Comparison of ENCODE assay signal across 8 mouse cellular contexts in genomic region chr14:57524671-57525387, GRCm38 (mm10). TPM values are rescaled to one million over a fixed set of nuclear protein-coding genes. Genes with fewer than 3 reads are reported as not detected.
DNase-seq lines count a peak whose midpoint lies in the region; ATAC-seq and TF ChIP-seq lines count a peak whose summit lies in the region.

Il17d (plus strand) TSS chr14:57524777.

- POLR2A ChIA-PET in Patski (lab: Charles Lee), result no interaction called here

- H3K4me3 ChIP-seq in gastrocnemius, adult 2 months, result peak within 1 kb of the TSS; percentile 73
- H3K4me3 ChIP-seq in embryonic facial prominence, embryonic 11.5 days (ENCODE audit: low read depth, low read length), result peak within 1 kb of the TSS; percentile 72
- peak within 1 kb of the TSS; percentile 83 for H3K4me3 ChIP-seq in heart, postnatal 0 days (ENCODE audit: low read depth, low read length)
- peak within 1 kb of the TSS; percentile 84 for H3K4me3 ChIP-seq in midbrain, embryonic 10.5 days

- intact Hi-C loops in gastrocnemius, adult 2 months (cut with DNase I), result no loop called here
- intact Hi-C loops in left cerebral cortex, postnatal 10 days (cut with DNase I), result no loop called here

- DNase-seq in gastrocnemius, adult 2 months, result peak; percentile 57
- DNase-seq in gastrocnemius, adult 8-10 months (ENCODE audit: low spot score in 2 of 2), result no peak
- no peak for DNase-seq in Patski (ENCODE audit: low read depth, low spot score)
- peak; percentile 31 for DNase-seq in embryonic facial prominence, embryonic 11.5 days (ENCODE audit: low spot score)
- no peak for DNase-seq in heart, postnatal 0 days (ENCODE audit: low spot score)
- DNase-seq in left cerebral cortex, postnatal 10 days (ENCODE audit: extremely low spot score in 1 of 2, low spot score in 2 of 2), result peak in 1 of 2 experiments; percentile 65
- peak; percentile 67 for DNase-seq in midbrain, embryonic 10.5 days (ENCODE audit: low spot score)
- peak; percentile 42 for DNase-seq in thymus, postnatal 4 days

- CTCF ChIA-PET in Patski (lab: Charles Lee), result no interaction called here

- ATAC-seq in Patski, result peak; percentile 28
- ATAC-seq in embryonic facial prominence, embryonic 11.5 days (replicated peaks; ENCODE audit: insufficient number of reproducible peaks, low FRiP score, low TSS enrichment, low read depth), result peak; percentile 49
- peak; percentile 43; the same call in 1 of the 2 replicates for ATAC-seq in heart, postnatal 0 days (ENCODE audit: insufficient read depth, low read depth)

- H3K9me3 ChIP-seq in embryonic facial prominence, embryonic 11.5 days (replicated peaks; ENCODE audit: control insufficient read depth, low read length), result no peaks in the 10 kb centered on the region
- no peaks in the 10 kb centered on the region for H3K9me3 ChIP-seq in heart, postnatal 0 days (replicated peaks; ENCODE audit: control insufficient read depth, low read length)
- no peaks in the 10 kb centered on the region for H3K9me3 ChIP-seq in midbrain, embryonic 10.5 days (replicated peaks)

- peak within 1 kb of the TSS; percentile 95 for H3K4me2 ChIP-seq in embryonic facial prominence, embryonic 11.5 days (ENCODE audit: low read depth, low read length)
- peak within 1 kb of the TSS; percentile 99 for H3K4me2 ChIP-seq in heart, postnatal 0 days (ENCODE audit: low read depth, low read length)

- H3K27me3 ChIP-seq in Patski, result peaks cover 8% of the 10 kb centered on the region
- peaks cover 12% of the 10 kb centered on the region for H3K27me3 ChIP-seq in embryonic facial prominence, embryonic 11.5 days (ENCODE audit: control insufficient read depth, insufficient read depth, low read length)
- peaks cover 23% of the 10 kb centered on the region for H3K27me3 ChIP-seq in heart, postnatal 0 days (ENCODE audit: control insufficient read depth, insufficient read depth, low read length)
- peaks cover 67% of the 10 kb centered on the region for H3K27me3 ChIP-seq in midbrain, embryonic 10.5 days (ENCODE audit: low read depth, poor library complexity, severe bottlenecking)

- H3K27ac ChIP-seq in gastrocnemius, adult 2 months, result peak within 1 kb of the TSS; percentile 48
- H3K27ac ChIP-seq in embryonic facial prominence, embryonic 11.5 days (replicated peaks; ENCODE audit: low read depth, low read length), result no peak within 1 kb of the TSS
- 0 out of 2 replicates have a peak within 1 kb of the TSS, but pooled peaks have one; percentile 18 for H3K27ac ChIP-seq in heart, postnatal 0 days (ENCODE audit: low read depth)
- peak within 1 kb of the TSS; percentile 81 for H3K27ac ChIP-seq in midbrain, embryonic 10.5 days (replicated peaks)

- in situ Hi-C loops in Patski (cut with MboI; ENCODE audit: low pct_unique_long_range_greater_than_20kb), result loop anchor here (5.0 kb wide), 1 partner anchor 82 kb away; no protein-coding TSS in a partner anchor

- WGBS in embryonic facial prominence, embryonic 11.5 days, result under 1% methylated on average over 45 of the region's 104 CpGs
- under 1% methylated on average over 79 of the region's 104 CpGs for WGBS in heart, postnatal 0 days
- WGBS in midbrain, embryonic 10.5 days, result 5% methylated on average over 104 of the region's 104 CpGs

- TF ChIP-seq EP300 in heart, postnatal 0 days (IDR thresholded peaks at IDR 0.05; ENCODE audit: low read depth), result no peak

- TF ChIP-seq CTCF in gastrocnemius, adult 2 months (IDR thresholded peaks at IDR 0.05), result no peak
- no peak for TF ChIP-seq CTCF in Patski (IDR thresholded peaks at IDR 0.05)
- TF ChIP-seq CTCF in heart, postnatal 0 days (IDR thresholded peaks at IDR 0.05; ENCODE audit: low read depth), result no peak

- no peaks in the 10 kb centered on the region for H3K36me3 ChIP-seq in embryonic facial prominence, embryonic 11.5 days (replicated peaks; ENCODE audit: control insufficient read depth, insufficient read depth, low read depth, low read length)
- H3K36me3 ChIP-seq in heart, postnatal 0 days (replicated peaks; ENCODE audit: control insufficient read depth, insufficient read depth, low read length), result no peaks in the 10 kb centered on the region
- no peaks in the 10 kb centered on the region for H3K36me3 ChIP-seq in midbrain, embryonic 10.5 days

- peak within 1 kb of the TSS; percentile 58 for H3K9ac ChIP-seq in embryonic facial prominence, embryonic 11.5 days (replicated peaks; ENCODE audit: low read length)
- H3K9ac ChIP-seq in heart, postnatal 0 days (replicated peaks; ENCODE audit: low read depth, low read length), result peak within 1 kb of the TSS; percentile 77

- H3K4me1 ChIP-seq in embryonic facial prominence, embryonic 11.5 days (ENCODE audit: control insufficient read depth, insufficient read depth, low read length), result no peaks in the 10 kb centered on the region
- H3K4me1 ChIP-seq in heart, postnatal 0 days (ENCODE audit: control insufficient read depth, insufficient read depth), result peaks cover 11% of the 10 kb centered on the region
- H3K4me1 ChIP-seq in midbrain, embryonic 10.5 days, result peaks cover 30% of the 10 kb centered on the region

RNA-seq across cellular contexts. Expression of gene Il17d, which starts in this region (rescaled TPM):
- 1 to 10 TPM in 1 of 2 experiments, under 1 TPM in 1; 0.64 to 1.4 TPM for total RNA-seq in gastrocnemius, adult 2 months (2021)
- total RNA-seq in gastrocnemius, adult 8-10 months (2022), result 1 to 10 TPM in 2 of 4 experiments, under 1 TPM in 2; 0.77 to 1.6 (median 1.1) TPM
- 1.1 TPM for polyA plus RNA-seq in Patski (2021)
- polyA plus RNA-seq in embryonic facial prominence, embryonic 11.5 days (2014; fragmentation: Nextera tagmentation; extraction: Ambion mirVana), result 0.60 and 1.6 TPM in 2 replicates
- 5.3 and 8.2 TPM in 2 replicates for total RNA-seq in heart, postnatal 0 days (2014; rRNA removed; ENCODE audit: low replicate concordance)
- 3.0 and 3.5 TPM in 2 replicates for polyA plus RNA-seq in heart, postnatal 0 days (2015; fragmentation: Nextera tagmentation; extraction: Ambion mirVana)
- total RNA-seq in left cerebral cortex, postnatal 10 days (2021), result 10 to 100 TPM; 12.5 to 14.8 TPM
- polyA plus RNA-seq in midbrain, embryonic 10.5 days (2016; fragmentation: Nextera tagmentation; extraction: Ambion mirVana), result 0.74 and 1.4 TPM in 2 replicates

Comparison
In these comparisons a context has a peak if more than half of its experiments do, and no peak if none do; other contexts are left out.
1. DNase-seq: peak in gastrocnemius, adult 2 months (single experiment), embryonic facial prominence, embryonic 11.5 days (single experiment), midbrain, embryonic 10.5 days (single experiment) and thymus, postnatal 4 days (single experiment); none in gastrocnemius, adult 8-10 months (0 of 2), Patski (single experiment) and heart, postnatal 0 days (single experiment).
2. Peak in every context shown above with its lines, with median percentiles within 50 percentile points of each other: H3K4me3 ChIP-seq and ATAC-seq.